Mouse (Mus musculus) brain, embryonic 14.5 days (tissue): ENCODE measurements around the gene Ankrd39.

Experiments
- CTCF ChIP-seq: fragments of 200-500 bp; IDR thresholded peaks from 2 replicates; pipeline ENCODE4 v1.5.1; 2012; ENCODE audit warnings: inconsistent platforms, mild to moderate bottlenecking, moderate library complexity, borderline replicate concordance; ENCODE audit not compliant: insufficient read depth, insufficient read length; ENCODE audit errors: extremely low read depth
- POLR2A ChIP-seq: fragments of 200-500 bp; IDR thresholded peaks from 2 replicates; pipeline ENCODE4 v1.6.1; 2012; ENCODE audit warnings: mild to moderate bottlenecking, inconsistent platforms, borderline replicate concordance; ENCODE audit not compliant: poor library complexity, insufficient read depth, insufficient read length, severe bottlenecking; ENCODE audit errors: extremely low read depth

DNA sequence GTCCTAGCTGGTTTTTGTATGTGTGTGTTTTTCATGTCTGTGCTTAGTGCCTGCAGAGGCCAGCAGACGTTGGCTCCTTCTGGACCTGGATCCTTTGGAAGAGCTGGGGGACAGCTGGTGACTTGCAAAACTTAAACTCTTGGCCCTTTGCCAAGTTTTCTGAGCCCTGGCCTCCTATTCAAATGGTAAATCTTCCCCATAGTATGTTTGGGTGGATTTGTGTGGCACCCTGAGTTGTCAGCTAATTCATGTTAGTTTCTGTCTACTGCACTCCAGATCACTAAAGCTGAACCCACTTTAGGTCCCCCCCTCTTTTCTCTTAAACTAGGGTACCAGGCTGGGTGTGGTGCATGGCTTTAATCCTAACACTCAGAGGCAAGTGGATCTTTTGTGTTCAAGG, 18.9 kb downstream of the Ankrd39 start:
- TF ChIP-seq CTCF (no peak), POLR2A (no peak)
